Mouse (Mus musculus): Measurements from ENCODE around the gene AF067061.
"Not testable (repeated sequence)": the region's sequence is repeated elsewhere in the genome, so short reads cannot be mapped to it uniquely, and the experiment has no call there.

Gene AF067061

DNA sequence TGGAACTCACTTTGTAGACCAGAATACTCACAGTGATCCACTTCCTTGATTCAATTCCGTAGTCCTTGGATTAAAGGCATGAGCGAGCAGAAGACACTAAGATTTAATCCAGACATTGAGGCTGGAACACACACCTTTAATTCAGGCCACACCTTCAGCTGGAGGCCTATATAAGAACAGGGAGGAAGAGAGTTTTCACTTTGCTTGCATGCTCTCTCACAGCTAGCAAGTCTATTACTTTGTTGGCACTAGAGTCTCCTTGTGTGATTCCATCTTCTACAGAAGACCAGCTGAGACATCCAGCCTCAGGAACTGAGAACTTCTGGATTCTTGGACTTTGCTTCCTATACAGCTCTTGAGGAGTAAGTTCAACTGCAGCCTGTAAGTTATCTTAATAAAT is at the start of gene AF067061:
Gene AF067061 (plus strand): TSS at position 245 of the 400 bp plus-strand sequence.
- DNase-seq: not testable (repeated sequence)

DNA sequence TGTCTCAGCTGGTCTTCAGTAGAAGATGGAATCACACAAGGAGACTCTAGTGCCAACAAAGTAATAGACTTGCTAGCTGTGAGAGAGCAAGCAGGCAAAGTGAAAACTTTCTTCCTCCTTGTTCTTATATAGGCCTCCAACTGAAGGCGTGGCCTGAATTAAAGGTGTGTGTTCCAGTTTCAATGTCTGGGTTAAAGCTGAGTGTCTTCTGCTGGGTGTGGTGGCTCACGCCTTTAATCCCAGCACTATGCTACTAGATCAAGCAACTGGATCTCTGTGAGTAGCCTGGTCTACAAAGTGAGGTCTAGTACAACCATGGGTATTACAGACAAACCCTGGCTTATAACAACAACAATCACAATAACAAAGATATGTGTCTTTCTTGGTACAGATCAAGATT is 47.1 kb upstream of the AF067061 start, which contains the start of gene Gm21762:
Gene Gm21762 (minus strand): TSS at position 101 of the 400 bp plus-strand sequence.
- not testable (repeated sequence) for DNase-seq

DNA sequence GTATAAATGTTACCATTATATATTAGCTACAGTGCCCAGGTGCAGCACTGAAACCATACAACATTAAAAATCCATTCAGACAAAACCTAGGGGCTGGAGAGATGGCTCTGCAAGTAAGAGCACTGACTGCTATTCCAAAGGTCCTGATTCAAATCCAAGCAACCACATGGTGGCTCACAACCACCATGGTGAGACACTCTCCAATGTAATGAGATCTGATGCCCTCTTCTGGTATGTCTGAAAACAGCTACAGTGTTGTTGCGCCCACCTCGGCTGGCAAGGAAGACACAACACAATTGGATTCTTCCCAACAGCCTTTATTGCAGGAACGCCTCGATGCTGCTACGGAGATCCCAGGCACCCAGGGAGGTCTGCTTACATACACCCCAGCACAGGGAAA is 42.0 kb upstream of the AF067061 start:
- DNase-seq: not testable (repeated sequence)

DNA sequence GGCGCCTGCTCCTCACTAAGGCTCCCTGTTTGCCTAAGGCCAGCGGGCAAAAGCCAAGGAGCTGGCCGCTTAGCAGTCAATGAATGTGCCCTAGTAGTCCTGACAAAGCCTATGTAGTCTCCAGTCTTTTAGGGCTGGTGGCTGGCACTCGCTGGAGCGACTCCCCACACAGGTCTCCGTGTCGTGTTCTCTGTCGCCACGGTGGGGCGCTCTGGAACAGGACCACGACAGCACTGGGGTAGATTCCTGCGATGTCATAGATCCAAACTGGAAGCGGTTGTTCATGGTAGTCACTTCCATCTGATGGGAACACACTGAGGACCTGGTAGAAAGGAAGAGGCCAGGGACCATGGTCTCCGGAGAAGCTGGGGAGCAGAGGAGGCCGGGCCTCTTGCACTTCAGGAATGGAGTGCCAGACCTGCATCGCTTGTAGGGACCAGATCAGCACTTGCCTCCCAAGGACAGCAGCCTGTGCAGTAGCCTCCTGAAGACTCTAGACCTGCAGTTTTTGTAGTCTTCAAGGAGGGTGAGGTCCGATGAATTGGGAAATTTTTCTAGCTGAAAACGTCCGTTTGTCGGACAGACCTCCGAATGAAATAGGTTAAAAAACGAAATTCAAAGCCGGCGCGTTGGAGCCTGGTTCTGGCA is 39.8 kb upstream of the AF067061 start:
- not testable (repeated sequence) for DNase-seq

DNA sequence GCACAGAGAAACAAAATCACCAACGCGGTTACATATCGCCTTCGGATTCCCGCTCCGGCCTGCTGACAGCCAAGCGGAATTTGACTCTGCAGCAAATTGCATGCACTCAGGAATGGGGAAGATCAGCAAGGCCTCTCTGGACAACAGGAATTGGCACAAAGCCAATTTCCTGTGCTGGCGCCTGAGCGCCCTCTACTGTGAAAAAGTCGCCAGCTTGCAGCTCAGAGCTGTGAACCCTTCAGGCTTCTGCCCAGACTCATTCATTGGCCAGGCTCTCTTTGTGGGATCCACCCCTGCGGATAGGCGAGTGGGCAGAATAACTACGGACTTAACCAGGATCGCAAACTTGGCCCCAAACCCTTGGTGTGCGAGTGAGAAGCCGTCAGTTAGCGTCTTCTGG is 31.1 kb upstream of the AF067061 start:
- not testable (repeated sequence) for DNase-seq

DNA sequence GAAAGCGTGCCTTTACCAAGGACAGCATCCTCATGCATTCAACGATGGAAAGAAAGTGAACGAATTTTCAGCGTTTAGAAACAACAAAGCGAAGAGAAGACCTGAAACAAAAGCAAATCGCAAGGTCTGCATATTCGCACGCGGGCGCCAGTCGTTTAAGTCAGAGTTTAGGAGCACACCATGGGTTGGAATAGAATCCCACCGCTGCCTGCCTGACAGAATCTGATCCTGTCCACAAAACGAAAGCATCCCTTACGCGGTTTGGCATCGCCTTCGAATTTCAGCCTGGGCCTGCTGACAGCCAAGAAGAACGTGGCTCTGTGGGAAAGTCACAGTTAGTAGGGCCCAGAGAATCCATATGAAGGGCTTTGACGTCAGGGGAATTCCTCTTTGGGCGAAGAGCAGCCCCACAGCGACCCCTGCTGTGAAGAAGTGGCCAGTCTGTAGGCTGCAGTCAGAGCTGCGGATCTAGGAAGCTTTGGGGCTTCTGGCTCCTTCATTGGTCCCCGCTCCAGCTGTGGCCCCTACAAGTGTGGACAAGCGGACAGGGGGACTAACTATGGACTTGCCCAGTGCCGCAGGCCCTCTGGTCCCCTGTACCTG is 30.4 kb upstream of the AF067061 start:
- not testable (repeated sequence) for DNase-seq

DNA sequence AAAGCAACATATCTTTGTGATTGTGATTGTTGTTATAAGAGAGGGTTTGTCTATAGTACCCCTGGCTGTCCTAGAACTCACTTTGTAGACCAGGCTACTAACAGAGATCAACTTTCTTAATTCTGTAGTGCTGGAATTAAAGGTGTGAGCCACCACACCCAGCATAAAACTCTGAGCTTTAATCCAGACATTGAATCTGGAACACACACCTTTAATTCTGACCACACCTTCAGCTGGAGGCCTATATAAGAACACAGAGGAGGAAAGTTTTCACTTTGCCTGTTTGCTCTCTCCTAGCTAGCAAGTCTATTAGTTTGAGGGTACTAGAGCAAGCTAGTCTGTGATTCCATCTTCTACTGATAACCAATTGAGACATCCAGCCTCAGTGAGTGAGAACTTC is 24.1 kb upstream of the AF067061 start, which contains the start of gene Gm21731:
Gene Gm21731 (plus strand): TSS at position 301 of the 400 bp plus-strand sequence.
- not testable (repeated sequence) for DNase-seq

DNA sequence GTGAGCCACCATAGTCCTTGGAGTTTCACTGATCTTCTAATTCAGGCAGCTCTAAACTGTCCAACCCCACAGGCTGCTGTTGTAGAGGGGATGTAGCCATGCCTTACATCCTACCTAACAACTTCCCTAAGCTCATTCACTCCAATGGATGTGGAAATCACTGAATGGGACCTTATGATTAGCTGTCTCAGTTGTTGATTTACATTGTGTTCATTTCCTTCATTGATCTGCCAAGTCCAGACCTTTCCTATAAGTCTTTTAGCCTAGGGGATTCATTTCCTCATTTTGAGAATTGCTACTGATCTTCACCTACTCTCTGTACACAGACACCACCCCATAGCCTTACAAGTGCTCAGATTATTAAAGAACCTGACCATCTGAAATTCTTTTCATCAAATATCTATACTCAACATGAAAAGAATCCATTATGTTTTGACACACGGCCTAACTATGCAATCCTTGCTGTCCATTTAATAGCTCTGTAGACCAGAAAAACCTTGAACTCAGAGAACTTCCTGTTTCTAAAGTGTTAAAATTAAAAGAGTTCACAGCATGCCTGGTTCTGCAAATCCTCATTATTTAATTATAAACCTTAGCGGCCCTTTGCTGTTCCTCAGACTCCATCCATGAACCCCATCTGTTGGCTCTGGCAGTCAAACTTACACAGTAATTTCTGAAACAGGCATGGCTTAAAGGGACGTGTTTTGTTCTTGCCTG is 11.5 kb upstream of the AF067061 start:
- DNase-seq: not testable (repeated sequence)

DNA sequence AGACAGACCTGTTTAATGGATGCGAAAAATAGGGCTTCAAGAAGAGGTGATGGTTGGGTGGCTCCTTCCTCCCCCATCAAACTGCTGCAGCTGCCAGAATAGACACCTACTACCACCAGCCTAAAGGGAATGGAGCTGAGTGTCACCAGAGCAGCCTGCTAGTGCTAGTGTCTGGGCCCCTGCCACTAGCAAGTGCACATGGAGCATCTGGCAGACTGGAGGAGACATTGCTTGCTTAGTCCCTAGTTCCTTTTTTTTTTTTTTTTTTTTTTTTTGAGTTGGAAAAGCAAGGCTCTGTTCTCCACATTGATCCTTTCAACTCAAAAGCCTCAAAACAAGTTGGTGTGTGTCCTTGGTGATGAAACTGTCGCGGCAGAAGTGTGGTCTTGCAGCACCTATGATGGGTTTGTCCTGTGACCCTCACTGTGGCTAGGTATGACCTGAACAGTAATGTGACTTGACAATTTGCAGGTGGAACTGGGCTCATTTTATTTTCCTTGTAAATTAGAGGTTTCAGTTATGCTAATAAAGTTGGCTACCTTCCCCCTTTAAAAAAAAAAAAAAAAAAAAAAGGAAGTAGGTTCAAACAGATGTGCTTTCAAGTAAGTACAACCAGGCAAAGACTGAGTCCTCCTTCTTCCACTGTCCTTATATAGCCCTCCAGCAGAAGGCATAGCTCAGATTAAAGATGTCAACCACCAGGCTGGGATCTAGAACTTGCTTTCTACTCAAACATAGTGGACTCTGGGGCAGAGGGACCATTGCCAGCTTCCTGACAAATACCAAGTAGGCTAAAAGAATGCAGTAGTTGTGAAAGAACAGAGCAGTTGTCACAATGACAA is 3.9 kb upstream of the AF067061 start:
- DNase-seq: not testable (repeated sequence)

DNA sequence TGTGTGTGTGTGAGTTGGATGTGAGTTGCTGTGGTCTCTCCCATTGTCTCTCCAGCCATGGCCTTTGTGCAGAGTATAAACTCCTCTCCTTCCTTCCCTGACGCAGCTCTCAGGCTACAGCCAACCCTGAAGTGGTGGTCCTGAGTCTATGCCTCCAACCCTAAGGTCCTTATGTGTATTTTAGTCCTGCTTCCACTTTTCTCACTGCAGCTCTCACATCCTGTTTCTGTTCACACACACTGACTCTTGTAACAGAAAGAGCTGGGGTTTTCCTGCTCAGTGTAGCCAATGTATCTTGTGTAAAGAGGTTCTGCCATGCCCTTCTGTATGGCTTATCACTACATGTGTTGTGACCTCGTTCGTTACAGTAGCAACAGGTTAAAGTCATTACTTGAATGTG is 3.2 kb upstream of the AF067061 start:
- not testable (repeated sequence) for DNase-seq

DNA sequence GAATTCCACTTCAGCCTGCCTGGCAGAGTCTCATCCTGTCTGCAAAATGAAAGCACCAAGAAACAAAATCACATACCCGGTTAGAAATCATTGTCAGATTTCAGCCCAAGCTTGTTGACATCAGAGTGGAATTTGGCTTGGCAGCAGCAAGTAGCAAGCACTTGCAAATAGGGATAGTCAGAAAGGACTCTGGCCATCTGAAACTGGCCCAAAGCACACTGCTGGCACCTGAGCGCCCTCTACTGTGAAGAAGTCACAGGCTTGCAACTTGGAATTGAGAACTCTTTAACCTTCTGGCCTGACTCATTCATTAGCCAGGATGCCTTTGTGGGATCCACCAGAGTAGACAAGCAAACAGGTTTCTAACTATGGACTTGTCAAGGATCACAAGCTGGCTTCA is 14.9 kb downstream of the AF067061 start:
- DNase-seq: not testable (repeated sequence)

DNA sequence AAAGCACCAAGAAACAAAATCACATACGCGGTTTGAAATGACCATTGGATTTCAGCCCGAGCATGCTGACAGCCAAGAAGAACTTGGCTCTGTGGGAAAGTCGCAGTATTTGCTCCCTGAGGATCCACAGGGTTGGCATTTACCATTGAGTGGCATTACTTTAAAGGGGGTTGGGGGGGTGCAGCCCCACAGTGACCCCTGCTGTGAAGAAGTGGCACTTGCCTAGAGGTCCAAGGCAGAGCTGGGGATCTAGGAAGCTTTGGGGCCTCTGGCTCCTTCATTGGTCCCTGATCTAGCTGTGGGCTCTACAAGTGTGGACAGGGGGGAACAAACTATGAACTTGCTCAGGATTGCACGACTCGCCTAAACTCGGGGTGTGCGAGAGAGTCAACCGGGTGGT is 15.9 kb downstream of the AF067061 start:
- no peak for DNase-seq

DNA sequence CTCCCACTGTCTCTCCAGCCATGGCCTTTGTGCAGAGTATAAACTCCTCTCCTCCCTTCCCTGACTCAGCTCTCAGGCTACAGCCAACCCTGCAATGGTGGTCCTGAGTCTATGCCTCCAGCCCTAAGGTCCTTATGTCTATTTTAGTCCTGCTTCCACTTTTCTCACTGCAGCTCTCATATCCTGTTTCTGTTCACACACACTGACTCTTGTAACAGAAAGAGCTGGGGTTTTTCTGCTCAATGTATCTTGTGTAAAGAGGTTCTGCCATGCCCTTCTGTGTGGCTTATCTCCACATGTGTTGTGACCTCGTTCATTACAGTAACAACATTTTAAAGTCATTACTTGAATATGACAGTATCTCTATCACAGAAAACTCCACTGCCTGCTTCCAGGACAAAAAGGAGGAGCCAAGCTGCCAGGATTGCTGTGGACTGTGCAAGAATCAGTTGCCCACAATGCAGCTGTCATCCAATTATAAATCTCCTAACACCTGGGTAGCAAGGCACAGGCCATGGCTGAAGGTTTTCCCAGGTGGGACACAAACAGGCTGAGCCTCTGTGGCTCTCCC is 36.5 kb downstream of the AF067061 start:
- no peak for DNase-seq

DNA sequence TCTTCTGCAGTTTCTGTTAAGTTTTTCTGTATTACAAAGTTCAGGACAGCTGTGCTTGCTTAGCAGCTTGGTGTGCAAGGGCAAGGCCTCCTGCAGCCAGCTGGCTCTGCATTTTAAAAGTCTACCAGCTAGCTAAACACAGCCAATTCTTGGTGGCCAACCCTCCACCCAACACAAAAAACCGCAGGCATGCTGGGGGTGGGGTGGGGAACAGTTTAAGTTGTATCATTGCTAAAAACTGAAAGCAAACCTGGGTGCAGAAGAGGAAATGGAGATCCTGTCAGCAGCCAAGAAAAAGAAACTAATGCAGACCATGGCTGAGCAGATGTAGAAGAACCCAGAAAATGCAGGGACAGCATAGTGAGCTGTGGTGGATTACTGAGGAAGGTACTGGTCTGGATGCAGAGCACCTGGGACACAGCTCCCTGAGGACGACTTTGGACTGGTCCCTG is 37.1 kb downstream of the AF067061 start, which contains the start of gene BC147527:
Gene BC147527 (plus strand): TSS at position 402 of the 452 bp plus-strand sequence.
- no peak for DNase-seq

DNA sequence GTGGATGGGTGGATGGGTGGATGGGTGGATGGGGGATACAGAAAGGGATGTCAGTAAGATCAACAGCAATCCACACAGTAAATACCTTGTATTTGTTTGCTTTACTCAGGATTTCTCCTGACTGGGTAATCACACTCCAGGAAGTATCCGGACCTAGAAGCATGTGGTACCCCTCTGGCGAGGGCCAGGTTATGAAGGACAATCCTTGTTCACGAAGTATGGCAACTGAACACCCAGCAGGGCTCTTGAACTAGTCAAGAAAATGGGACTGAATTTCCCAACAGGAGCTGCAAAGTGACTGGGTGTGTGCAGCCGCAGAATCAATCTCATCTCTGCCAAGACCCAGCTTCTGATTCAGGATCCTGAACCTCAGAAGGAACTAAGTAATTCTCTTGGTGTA is 37.9 kb downstream of the AF067061 start:
- no peak for DNase-seq

DNA sequence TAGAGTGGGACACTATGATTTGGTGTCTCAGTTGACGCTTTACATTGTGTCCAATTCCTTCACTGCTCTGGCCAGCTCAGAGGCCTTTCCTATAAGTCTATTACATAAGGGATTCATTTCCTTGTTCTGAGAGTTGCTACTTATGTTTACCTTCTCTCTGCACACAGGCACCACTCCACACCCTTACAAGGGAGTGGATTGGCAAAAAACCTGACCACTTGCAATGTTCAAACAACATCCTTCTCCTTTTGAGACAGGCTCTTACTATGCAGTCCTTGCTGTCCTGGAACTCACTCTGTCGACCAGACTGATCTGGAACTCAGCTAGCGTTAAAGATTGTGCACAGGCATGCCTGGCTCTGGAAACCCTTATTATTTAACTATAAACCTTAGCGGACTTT is 47.8 kb downstream of the AF067061 start:
- no peak for DNase-seq

DNA sequence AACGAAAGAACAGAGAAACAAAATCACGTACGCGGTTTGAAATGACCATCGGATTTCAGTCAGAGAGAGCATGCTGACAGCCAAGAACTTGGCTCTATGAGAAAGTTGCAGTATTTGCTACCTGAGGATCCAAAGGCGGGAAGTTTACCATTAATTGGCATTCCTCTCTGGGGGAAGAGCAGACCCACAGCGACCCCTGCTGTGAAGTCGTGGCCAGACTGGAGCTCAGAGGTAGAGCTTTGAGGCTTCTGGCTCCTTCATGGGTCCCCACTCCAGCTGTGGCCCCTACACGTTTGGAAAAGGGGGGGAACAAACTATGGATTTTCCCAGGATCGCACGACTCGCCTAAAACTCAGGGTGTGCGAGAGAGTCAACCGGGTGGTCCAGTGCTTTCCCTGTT is 50.7 kb downstream of the AF067061 start:
- DNase-seq: no peak
